Mouse (Mus musculus) hematopoietic stem cell, adult 5-6 weeks (primary cell): ENCODE measurements at regions not wholly inside any gene's neighbourhood (a gene's known extent, or its start where the extent isn't known, plus 50 kb on each side); places are given as distances from the start of the nearest gene placed in this dataset.

Experiments used
- ATAC-seq, 2 experiments: fragments of 125-278 bp in 1 of 2; replicated peaks in 1 of 2; 2 replicates each; pipeline ENCODE4 v1.8.0; 2016 to 2017; ENCODE audit warnings: inconsistent platforms in 2 of 2, mild to moderate bottlenecking in 2 of 2, moderate number of reproducible peaks in 2 of 2, low read depth in 1 of 2, moderate TSS enrichment in 1 of 2; ENCODE audit not compliant: low FRiP score in 2 of 2, poor library complexity in 2 of 2, severe bottlenecking in 2 of 2, insufficient read depth in 1 of 2, low TSS enrichment in 1 of 2

GRCm38 (mm10) chr17:48742769-48743405, 189.3 kb upstream of the Lrfn2 start:
- ATAC-seq, result no peak

- no peak for ATAC-seq
Observed at GRCm38 (mm10) chr17:48770099-48770498, 162.1 kb upstream of the Lrfn2 start.

- no peak for ATAC-seq
Observed at GRCm38 (mm10) chr17:48771721-48772320, 160.4 kb upstream of the Lrfn2 start.

- no peak for ATAC-seq
Observed at GRCm38 (mm10) chr17:48774172-48774890, 157.8 kb upstream of the Lrfn2 start.

GRCm38 (mm10) chr17:48775479-48775878, 156.7 kb upstream of the Lrfn2 start:
- no peak for ATAC-seq

GRCm38 (mm10) chr17:48776502-48776902, 155.7 kb upstream of the Lrfn2 start:
- ATAC-seq, result no peak

- no peak for ATAC-seq
Observed at GRCm38 (mm10) chr17:48780217-48780616, 152.0 kb upstream of the Lrfn2 start.

GRCm38 (mm10) chr17:48784417-48784816, 147.8 kb upstream of the Lrfn2 start:
- ATAC-seq, result no peak

- no peak for ATAC-seq
Observed at GRCm38 (mm10) chr17:48786501-48786900, 145.7 kb upstream of the Lrfn2 start.

GRCm38 (mm10) chr17:48789846-48790245, 142.3 kb upstream of the Lrfn2 start:
- no peak for ATAC-seq

GRCm38 (mm10) chr17:48790526-48790925, 141.7 kb upstream of the Lrfn2 start:
- no peak for ATAC-seq

GRCm38 (mm10) chr17:48792954-48793353, 139.2 kb upstream of the Lrfn2 start:
- ATAC-seq, result no peak

- ATAC-seq, result no peak
Observed at GRCm38 (mm10) chr17:48795773-48796172, 136.4 kb upstream of the Lrfn2 start.

GRCm38 (mm10) chr17:48798196-48798595, 134.0 kb upstream of the Lrfn2 start:
- no peak for ATAC-seq

GRCm38 (mm10) chr17:48802673-48803072, 129.5 kb upstream of the Lrfn2 start:
- no peak for ATAC-seq

- no peak for ATAC-seq
Observed at GRCm38 (mm10) chr17:48807905-48808304, 124.3 kb upstream of the Lrfn2 start.

- no peak for ATAC-seq
Observed at GRCm38 (mm10) chr17:48814753-48815504, 117.2 kb upstream of the Lrfn2 start.
